Mouse (Mus musculus) hindbrain, embryonic 12.5 days (tissue): Measurements from ENCODE around the gene Lca5. TPM values are rescaled to one million over a fixed set of nuclear protein-coding genes. Genes with fewer than 3 reads are reported as not detected.

Experiments used
- ATAC-seq: fragments of 200-750 bp; cut with Nextera tagmentation; 2 replicates; pipeline ENCODE4 v1.8.0; 2017; ENCODE audit warnings: moderate TSS enrichment; ENCODE audit not compliant: low FRiP score
- H3K27ac ChIP-seq: fragments of 300-500 bp; sonication (generic); 2 replicates; pipeline ENCODE4 v1.5.1; 2016; ENCODE audit warnings: mild to moderate bottlenecking
- H3K27me3 ChIP-seq: fragments of 300-500 bp; sonication (generic); 2 replicates; pipeline ENCODE4 v1.6.1; 2016; ENCODE audit warnings: mild to moderate bottlenecking
- H3K36me3 ChIP-seq: fragments of 300-500 bp; sonication (generic); 2 replicates; pipeline ENCODE4 v1.6.1; 2016; ENCODE audit warnings: mild to moderate bottlenecking
- H3K4me1 ChIP-seq: fragments of 300-500 bp; sonication (generic); 2 replicates; pipeline ENCODE4 v1.6.1; 2016
- H3K4me2 ChIP-seq: fragments of 300-500 bp; sonication (generic); replicated peaks from 2 replicates; pipeline ENCODE4 v1.6.1; 2016; ENCODE audit warnings: mild to moderate bottlenecking
- H3K4me3 ChIP-seq: fragments of 300-500 bp; sonication (generic); 2 replicates; pipeline ENCODE4 v1.5.1; 2016; ENCODE audit warnings: mild to moderate bottlenecking
- H3K9ac ChIP-seq: fragments of 300-500 bp; sonication (generic); 2 replicates; pipeline ENCODE4 v1.6.1; 2016; ENCODE audit warnings: mild to moderate bottlenecking, moderate library complexity
- H3K9me3 ChIP-seq: fragments of 300-500 bp; sonication (generic); replicated peaks from 2 replicates; pipeline ENCODE4 v1.6.1; 2016; ENCODE audit warnings: mild to moderate bottlenecking
- WGBS: fragments of 180-500 bp; shearing (Covaris S2); methylation state at CpG from one replicate; pipeline ENCODE4 v1.1.7; 2016; 5-methylcytosine and 5-hydroxymethylcytosine counted together
- polyA plus RNA-seq: library from polyadenylated mRNA; unstranded; fragments of >200 nt; fragmentation: Nextera tagmentation; extraction: Ambion mirVana; gene quantifications from 2 replicates; pipeline ENCODE4 v1.2.1, GENCODE M21; 2016

Gene Lca5
- polyA plus RNA-seq, result 23.7 and 24.7 TPM in 2 replicates

GRCm38 (mm10) chr9:83440392-83441357, at the start of gene Lca5:
Gene Lca5 (minus strand): TSS chr9:83441127.
- Histone ChIP-seq H3K4me2 (peak within 1 kb of the TSS; percentile 70), H3K4me1 (peaks cover 13% of the 10 kb centered on the region; the same call in 1 of the 2 replicates), H3K9ac (peak within 1 kb of the TSS; percentile 67), H3K36me3 (no peaks in the 10 kb centered on the region), H3K9me3 (no peaks in the 10 kb centered on the region), H3K4me3 (peak within 1 kb of the TSS; percentile 60), H3K27ac (peak within 1 kb of the TSS; percentile 94), H3K27me3 (no peaks in the 10 kb centered on the region)
- whole genome bisulfite sequencing, result 2% methylated on average over 54 of the region's 57 CpGs
- peak; percentile 99 for ATAC-seq

DNA sequence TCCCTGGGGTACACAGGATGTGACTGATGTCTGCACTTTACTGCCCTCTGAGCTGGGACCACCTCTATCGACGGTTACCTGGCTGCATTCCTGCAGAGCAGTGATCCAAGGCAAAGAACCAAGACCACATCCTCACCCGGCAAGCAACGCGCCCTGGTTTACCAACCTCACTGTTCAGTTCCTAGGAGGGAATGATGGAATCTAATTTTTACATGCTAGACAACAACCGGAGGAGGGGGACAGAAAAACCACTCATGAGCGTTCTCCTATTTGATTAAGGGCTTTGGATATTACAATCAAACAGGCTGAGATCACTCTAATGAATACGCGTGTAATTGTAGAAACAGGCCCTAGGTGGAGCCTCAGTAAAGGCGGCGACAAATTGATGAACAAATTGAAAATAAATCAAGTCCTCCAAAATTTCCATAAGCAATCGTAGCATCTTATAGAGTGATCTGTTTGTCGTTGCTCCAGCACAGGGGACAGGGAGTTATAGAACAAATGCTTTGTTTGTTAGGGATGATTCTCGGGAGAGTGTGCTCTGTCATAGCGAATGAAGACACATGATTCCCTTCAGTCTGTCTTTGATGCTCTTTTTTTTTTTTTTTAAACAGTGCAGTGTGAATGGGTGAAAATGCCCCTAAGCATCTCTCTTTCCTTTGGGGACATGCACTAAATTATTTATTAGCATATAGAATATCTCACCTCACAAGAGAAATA, 47.7 kb upstream of the Lca5 start:
- H3K27ac ChIP-seq, result no peak overlapping the region

GRCm38 (mm10) chr9:83487771-83488470, 47.0 kb upstream of the Lca5 start:
- H3K27ac ChIP-seq, result no peak overlapping the region

More for the DNA sequence above, 47.7 kb upstream of the Lca5 start:
- H3K27me3 ChIP-seq, result no peaks in the 10 kb centered on the region
- H3K4me2 ChIP-seq, result no peak overlapping the region
- no peaks in the 10 kb centered on the region for H3K9me3 ChIP-seq
- H3K4me1 ChIP-seq, result no peaks in the 10 kb centered on the region
- no peak overlapping the region for H3K4me3 ChIP-seq
- peak; percentile 61 for ATAC-seq
- WGBS, result 54% methylated on average over 15 of the region's 15 CpGs
- H3K9ac ChIP-seq, result no peak overlapping the region
- no peaks in the 10 kb centered on the region for H3K36me3 ChIP-seq

GRCm38 (mm10) chr9:83485966-83486365, 45.0 kb upstream of the Lca5 start:
- Histone ChIP-seq H3K36me3 (no peaks in the 10 kb centered on the region), H3K4me2 (no peak overlapping the region), H3K9me3 (no peaks in the 10 kb centered on the region), H3K27ac (no peak overlapping the region), H3K4me3 (no peak overlapping the region), H3K4me1 (no peaks in the 10 kb centered on the region), H3K9ac (no peak overlapping the region), H3K27me3 (no peaks in the 10 kb centered on the region)
- 89% methylated on average over 3 of the region's 3 CpGs for WGBS
- ATAC-seq, result no peak

More at GRCm38 (mm10) chr9:83487771-83488470, 47.0 kb upstream of the Lca5 start:
- Histone ChIP-seq H3K9ac (no peak overlapping the region), H3K4me2 (no peak overlapping the region), H3K9me3 (no peaks in the 10 kb centered on the region), H3K36me3 (no peaks in the 10 kb centered on the region), H3K4me3 (no peak overlapping the region), H3K4me1 (no peaks in the 10 kb centered on the region), H3K27me3 (no peaks in the 10 kb centered on the region)
- WGBS, result 44% methylated on average over 9 of the region's 9 CpGs
- ATAC-seq, result 0 out of 2 replicates have a peak, but pooled peaks have one; percentile 26

GRCm38 (mm10) chr9:83485357-83485756, 44.4 kb upstream of the Lca5 start:
- H3K4me1 ChIP-seq, result no peaks in the 10 kb centered on the region
- H3K4me3 ChIP-seq, result no peak overlapping the region
- no peaks in the 10 kb centered on the region for H3K9me3 ChIP-seq
- no peaks in the 10 kb centered on the region for H3K27me3 ChIP-seq
- no peak overlapping the region for H3K27ac ChIP-seq
- no peak for ATAC-seq
- 93% methylated on average over 1 of the region's 1 CpGs for WGBS
- H3K9ac ChIP-seq, result no peak overlapping the region
- no peaks in the 10 kb centered on the region for H3K36me3 ChIP-seq
- H3K4me2 ChIP-seq, result no peak overlapping the region

DNA sequence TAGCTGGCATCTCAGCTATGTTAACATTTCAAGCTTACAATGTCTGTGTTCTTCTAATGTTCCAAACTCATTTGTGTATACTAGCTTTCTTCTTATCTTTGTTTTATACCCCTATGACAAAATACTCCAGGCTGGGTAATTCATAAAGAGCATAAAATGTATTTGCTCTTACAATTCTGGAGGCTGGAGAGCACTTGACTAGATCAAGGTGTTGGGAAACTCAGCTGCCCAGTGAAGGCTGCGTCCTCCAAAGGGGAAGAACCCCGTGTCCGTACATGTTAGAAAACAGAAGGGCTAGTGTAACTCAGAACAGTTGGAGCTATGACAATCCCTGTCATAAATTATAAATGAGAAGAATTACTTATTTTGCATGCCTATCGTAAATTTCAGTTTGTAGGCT, 42.5 kb upstream of the Lca5 start:
- Histone ChIP-seq H3K4me1 (no peaks in the 10 kb centered on the region), H3K36me3 (no peaks in the 10 kb centered on the region), H3K27me3 (no peaks in the 10 kb centered on the region), H3K27ac (no peak overlapping the region), H3K9me3 (no peaks in the 10 kb centered on the region), H3K4me2 (no peak overlapping the region), H3K9ac (no peak overlapping the region), H3K4me3 (no peak overlapping the region)
- WGBS, result 95% methylated on average over 4 of the region's 4 CpGs
- ATAC-seq, result no peak

GRCm38 (mm10) chr9:83482176-83482949, 41.4 kb upstream of the Lca5 start:
- Histone ChIP-seq H3K27ac (0 out of 2 replicates have a peak overlapping the region, but pooled peaks have one; percentile 7), H3K9ac (no peak overlapping the region), H3K4me3 (no peak overlapping the region), H3K36me3 (no peaks in the 10 kb centered on the region), H3K9me3 (no peaks in the 10 kb centered on the region), H3K4me1 (no peaks in the 10 kb centered on the region), H3K4me2 (no peak overlapping the region), H3K27me3 (no peaks in the 10 kb centered on the region)
- whole genome bisulfite sequencing, result 88% methylated on average over 4 of the region's 4 CpGs
- ATAC-seq, result no peak

DNA sequence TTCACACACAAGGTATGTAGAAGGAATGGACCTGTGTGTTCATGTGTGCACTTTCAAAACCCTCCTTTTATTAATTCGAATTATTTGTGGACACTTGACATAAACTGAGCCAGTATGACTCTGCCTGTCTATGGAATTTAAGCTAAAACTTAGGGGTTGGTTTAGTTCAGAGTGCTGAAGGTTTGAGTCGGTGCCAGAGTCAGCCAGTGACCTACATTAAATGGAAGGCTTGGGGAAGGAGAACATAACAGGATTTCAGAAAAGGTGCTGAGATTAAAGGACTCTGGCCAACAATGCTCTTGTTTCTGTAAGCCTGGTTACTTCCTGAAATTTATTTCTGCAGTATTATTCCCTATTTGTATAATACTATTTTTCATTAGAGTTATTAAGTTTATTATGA, 28.9 kb upstream of the Lca5 start:
- ATAC-seq, result no peak
- WGBS, result 80% methylated on average over 2 of the region's 2 CpGs

DNA sequence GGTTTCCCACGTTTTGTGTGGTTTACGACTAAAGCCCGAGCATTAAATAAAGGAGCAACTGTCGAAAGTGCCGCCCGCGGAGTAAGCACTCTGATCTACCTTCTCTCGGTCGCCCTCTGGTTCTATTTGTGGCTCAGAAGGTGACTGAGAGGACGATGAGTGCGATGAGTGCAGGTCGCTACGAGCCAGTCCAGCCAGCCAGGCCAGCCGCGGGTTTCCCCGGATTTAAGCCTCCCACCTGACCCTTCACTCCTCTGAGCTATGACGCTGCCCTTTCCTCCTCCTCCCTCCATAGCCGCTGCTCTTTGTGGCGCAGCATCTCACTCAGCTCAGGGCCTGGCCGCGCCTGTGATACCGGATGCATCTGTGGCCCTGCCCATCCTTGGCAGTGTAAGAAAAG, 6.8 kb upstream of the Lca5 start:
- peak overlapping the region; percentile 71 for H3K9ac ChIP-seq
- H3K4me3 ChIP-seq, result peak overlapping the region; percentile 42
- ATAC-seq, result peak; percentile 91
- H3K4me1 ChIP-seq, result no peaks in the 10 kb centered on the region
- peak overlapping the region; percentile 60 for H3K4me2 ChIP-seq
- no peaks in the 10 kb centered on the region for H3K27me3 ChIP-seq
- H3K9me3 ChIP-seq, result no peaks in the 10 kb centered on the region
- peak overlapping the region; percentile 69 for H3K27ac ChIP-seq
- WGBS, result 3% methylated on average over 22 of the region's 22 CpGs
- H3K36me3 ChIP-seq, result no peaks in the 10 kb centered on the region

More for the DNA sequence above, 28.9 kb upstream of the Lca5 start:
- H3K9ac ChIP-seq, result no peak overlapping the region
- no peak overlapping the region for H3K4me3 ChIP-seq
- no peaks in the 10 kb centered on the region for H3K4me1 ChIP-seq
- no peak overlapping the region for H3K4me2 ChIP-seq
- no peaks in the 10 kb centered on the region for H3K36me3 ChIP-seq
- no peak overlapping the region for H3K27ac ChIP-seq
- no peaks in the 10 kb centered on the region for H3K27me3 ChIP-seq
- no peaks in the 10 kb centered on the region for H3K9me3 ChIP-seq

GRCm38 (mm10) chr9:83447176-83447575, 6.2 kb upstream of the Lca5 start:
- Histone ChIP-seq H3K36me3 (no peaks in the 10 kb centered on the region), H3K9ac (peak overlapping the region; percentile 71; the same call in 1 of the 2 replicates), H3K9me3 (no peaks in the 10 kb centered on the region), H3K27ac (no peak overlapping the region), H3K4me3 (peak overlapping the region; percentile 42), H3K27me3 (no peaks in the 10 kb centered on the region), H3K4me1 (no peaks in the 10 kb centered on the region), H3K4me2 (peak overlapping the region; percentile 60)
- peak; percentile 36; the same call in 1 of the 2 replicates for ATAC-seq
- 70% methylated on average over 9 of the region's 9 CpGs for WGBS

- no peak for ATAC-seq
Measured at GRCm38 (mm10) chr9:83437621-83438020, 3.3 kb downstream of the Lca5 start.

More at GRCm38 (mm10) chr9:83437621-83438020, 3.3 kb downstream of the Lca5 start:
- Histone ChIP-seq H3K27me3 (no peaks in the 10 kb centered on the region), H3K9ac (no peak overlapping the region), H3K4me3 (no peak overlapping the region), H3K9me3 (no peaks in the 10 kb centered on the region), H3K4me1 (peaks cover 17% of the 10 kb centered on the region; the same call in 1 of the 2 replicates), H3K36me3 (no peaks in the 10 kb centered on the region), H3K27ac (no peak overlapping the region), H3K4me2 (no peak overlapping the region)
- 75% methylated on average over 5 of the region's 5 CpGs for WGBS
